Mouse (Mus musculus): ENCODE data around the gene Mrps31. TPM values are rescaled to one million over a fixed set of nuclear protein-coding genes. Genes with fewer than 3 reads are reported as not detected.

Mrps31 gene
- 38.9 and 39.4 TPM in 2 replicates for polyA plus RNA-seq (2016; fragmentation: Nextera tagmentation; extraction: Ambion mirVana)

DNA sequence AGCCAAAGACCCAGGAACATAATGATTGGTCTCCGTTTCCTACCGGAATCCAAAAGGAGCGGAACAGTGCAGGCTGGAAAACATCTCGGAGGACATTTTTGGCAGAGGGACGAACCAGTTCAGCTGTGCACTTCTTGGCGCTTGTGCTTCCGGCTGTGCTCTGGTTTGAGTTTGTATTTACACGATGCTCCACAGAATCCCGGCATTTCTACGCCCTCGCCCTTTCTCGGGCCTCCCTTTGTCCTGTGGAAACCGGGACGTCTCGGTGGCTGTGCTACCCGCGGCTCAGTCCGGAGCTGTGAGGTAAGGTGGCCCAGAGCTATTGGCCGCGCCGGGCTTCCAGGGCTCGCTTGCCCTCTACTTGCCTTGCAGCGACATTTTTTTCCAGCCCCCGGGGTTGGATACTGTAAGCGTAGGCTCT lies at the start of gene Mrps31:
Mrps31 (plus strand) TSS at position 80 of the 421 bp plus-strand sequence.
- peaks cover 5% of the 10 kb centered on the region; the same call in 1 of the 2 replicates for H3K36me3 ChIP-seq (replicated peaks)
- WGBS: under 1% methylated on average over 25 of the region's 25 CpGs
- H3K4me1 ChIP-seq: peaks cover 10% of the 10 kb centered on the region
- no peaks in the 10 kb centered on the region for H3K27me3 ChIP-seq
- H3K27ac ChIP-seq: peak within 1 kb of the TSS; percentile 72
- H3K4me2 ChIP-seq: peak within 1 kb of the TSS; percentile 85
- H3K9ac ChIP-seq: peak within 1 kb of the TSS; percentile 78
- H3K9me3 ChIP-seq: no peaks in the 10 kb centered on the region
- H3K4me3 ChIP-seq (replicated peaks): peak within 1 kb of the TSS; percentile 65
- ATAC-seq (ENCODE audit: low FRiP score): peak; percentile 94

DNA sequence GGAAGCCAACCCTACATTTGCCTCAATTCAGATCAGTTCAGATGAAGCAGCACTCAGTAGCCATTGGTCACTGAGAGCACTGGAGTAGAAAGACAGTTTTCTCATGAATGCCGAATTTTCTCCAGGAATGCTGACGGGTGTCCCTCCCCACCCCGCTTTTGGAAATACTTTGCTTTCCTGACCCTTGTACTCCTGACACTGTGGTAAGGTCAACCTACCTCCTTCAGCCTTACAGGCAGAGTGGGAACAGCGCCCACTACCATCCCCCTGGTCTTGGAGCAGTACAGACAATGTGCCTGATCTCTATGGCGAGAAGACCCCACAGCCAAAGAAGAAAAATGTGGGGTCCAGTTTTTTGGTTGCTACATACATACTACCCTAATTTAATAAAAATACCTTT lies 34.9 kb upstream of the Mrps31 start:
- Histone ChIP-seq H3K36me3 (replicated peaks) (peaks cover 3% of the 10 kb centered on the region), H3K27ac (no peak overlapping the region), H3K4me2 (no peak overlapping the region), H3K9me3 (no peaks in the 10 kb centered on the region), H3K9ac (no peak overlapping the region), H3K4me3 (replicated peaks) (no peak overlapping the region), H3K27me3 (no peaks in the 10 kb centered on the region), H3K4me1 (no peaks in the 10 kb centered on the region)
- no peak for ATAC-seq (ENCODE audit: low FRiP score)
- WGBS: 93% methylated on average over 5 of the region's 5 CpGs

DNA sequence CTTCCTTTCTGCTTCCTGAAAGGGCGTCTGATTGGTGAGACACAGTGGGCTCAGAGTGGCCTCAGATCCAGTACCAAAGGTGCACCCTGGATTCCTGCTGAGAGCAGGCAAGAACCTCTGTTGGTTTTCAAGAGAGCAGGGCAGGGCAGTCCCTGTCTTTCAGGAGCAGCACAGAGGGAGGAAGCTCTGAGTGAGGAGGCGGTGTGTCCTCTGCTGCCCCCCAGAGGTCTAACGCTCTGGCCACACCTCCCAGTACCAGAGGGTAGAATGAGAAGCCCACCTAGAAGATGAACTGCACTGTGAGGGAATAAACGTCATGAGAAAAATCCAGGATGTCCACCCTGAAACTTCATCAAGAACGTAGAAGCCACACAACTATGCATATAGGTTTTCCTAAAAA lies 34.3 kb upstream of the Mrps31 start:
- Histone ChIP-seq H3K4me2 (no peak overlapping the region), H3K9ac (no peak overlapping the region), H3K9me3 (no peaks in the 10 kb centered on the region), H3K36me3 (replicated peaks) (peaks cover 8% of the 10 kb centered on the region), H3K4me1 (no peaks in the 10 kb centered on the region), H3K27ac (no peak overlapping the region), H3K27me3 (no peaks in the 10 kb centered on the region), H3K4me3 (replicated peaks) (no peak overlapping the region)
- 45% methylated on average over 5 of the region's 5 CpGs for WGBS
- ATAC-seq (ENCODE audit: low FRiP score): peak; percentile 77; the same call in 1 of the 2 replicates

DNA sequence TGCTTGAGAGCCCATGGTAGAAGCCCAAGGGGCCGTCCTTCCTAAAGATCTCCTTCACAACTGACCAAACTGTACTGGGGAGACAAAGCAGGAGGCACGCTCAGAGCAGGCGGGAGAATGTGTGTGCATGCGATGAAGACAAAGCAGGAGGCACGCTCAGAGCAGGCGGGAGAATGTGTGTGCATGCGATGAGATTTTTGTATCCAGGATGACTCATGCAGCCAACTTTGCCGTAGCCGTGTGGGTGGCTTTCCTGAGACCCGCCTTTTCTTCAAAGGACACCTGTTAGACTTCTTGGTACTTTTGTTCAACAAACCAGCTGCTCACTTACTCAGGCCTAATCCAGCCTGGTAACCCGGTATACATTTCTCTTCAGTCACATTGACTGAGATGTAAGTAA lies 30.2 kb upstream of the Mrps31 start:
- peaks cover 14% of the 10 kb centered on the region for H3K36me3 ChIP-seq (replicated peaks)
- H3K9ac ChIP-seq: no peak overlapping the region

DNA sequence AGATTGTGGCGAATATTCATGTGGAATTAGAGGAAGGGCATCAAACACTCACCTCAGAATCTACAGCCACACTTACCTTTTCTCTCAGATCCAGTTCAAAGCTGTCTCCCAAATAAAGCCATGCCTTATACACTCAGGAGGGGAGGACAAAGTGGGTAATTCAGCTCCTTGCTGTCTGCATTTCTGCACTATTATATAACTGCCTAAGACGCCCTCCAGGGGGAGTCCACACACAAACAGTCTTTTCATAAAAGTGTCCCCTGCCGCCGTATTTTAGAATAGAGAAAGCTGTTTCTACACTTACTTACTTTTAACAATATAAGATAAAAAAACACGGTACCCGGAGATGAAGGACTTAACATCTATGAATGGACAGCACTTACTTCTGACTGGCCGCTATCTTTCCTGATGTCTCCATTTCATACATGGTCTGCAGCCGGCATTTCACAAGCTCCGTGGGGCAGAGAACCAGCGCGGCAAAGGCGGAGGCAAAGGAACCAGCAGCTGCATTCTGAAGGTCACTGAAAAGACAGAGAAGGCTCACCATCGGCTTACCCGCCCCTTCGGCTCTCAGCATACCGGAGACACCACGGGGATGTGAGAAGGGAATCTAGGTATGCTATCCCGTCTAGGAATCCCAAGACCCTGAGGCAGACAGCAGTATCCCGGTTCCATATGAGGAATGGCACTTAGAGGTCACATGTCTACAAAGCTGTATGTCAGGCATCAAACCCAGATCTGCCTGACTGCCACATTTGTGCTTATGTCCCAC lies 28.2 kb upstream of the Mrps31 start:
- Histone ChIP-seq H3K4me2 (no peak overlapping the region), H3K27ac (no peak overlapping the region), H3K4me3 (replicated peaks) (no peak overlapping the region), H3K36me3 (replicated peaks) (peaks cover 20% of the 10 kb centered on the region), H3K4me1 (no peaks in the 10 kb centered on the region), H3K9me3 (no peaks in the 10 kb centered on the region), H3K9ac (no peak overlapping the region), H3K27me3 (no peaks in the 10 kb centered on the region)
- no peak for ATAC-seq (ENCODE audit: low FRiP score)
- 80% methylated on average over 19 of the region's 19 CpGs for WGBS

More for the DNA sequence above, 30.2 kb upstream of the Mrps31 start:
- H3K4me2 ChIP-seq: no peak overlapping the region
- no peak for ATAC-seq (ENCODE audit: low FRiP score)
- 95% methylated on average over 11 of the region's 11 CpGs for WGBS
- H3K27ac ChIP-seq: no peak overlapping the region
- H3K4me3 ChIP-seq (replicated peaks): no peak overlapping the region
- no peaks in the 10 kb centered on the region for H3K9me3 ChIP-seq
- no peaks in the 10 kb centered on the region for H3K4me1 ChIP-seq
- H3K27me3 ChIP-seq: no peaks in the 10 kb centered on the region

DNA sequence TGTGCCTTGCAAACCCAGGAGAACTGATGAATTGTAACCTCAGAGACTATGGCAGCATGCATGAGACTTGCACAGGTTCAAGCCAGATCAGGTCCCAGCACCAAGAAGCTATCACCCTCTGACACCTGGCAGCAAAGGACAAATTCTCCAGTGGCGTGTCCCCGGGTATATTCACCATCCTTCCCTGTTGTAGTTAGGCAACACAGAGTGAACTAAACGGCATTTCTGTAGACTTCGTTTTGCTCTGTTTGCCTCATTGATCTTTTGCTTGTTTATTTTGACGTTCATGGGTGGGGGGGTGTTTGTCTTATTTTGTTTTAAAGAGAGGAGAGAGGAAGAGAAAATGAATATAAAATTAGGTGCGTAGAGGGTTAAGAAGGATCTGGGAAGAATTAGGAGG lies 26.0 kb upstream of the Mrps31 start:
- no peaks in the 10 kb centered on the region for H3K9me3 ChIP-seq
- 96% methylated on average over 6 of the region's 6 CpGs for WGBS
- H3K27me3 ChIP-seq: no peaks in the 10 kb centered on the region
- H3K4me2 ChIP-seq: no peak overlapping the region
- no peak for ATAC-seq (ENCODE audit: low FRiP score)
- no peaks in the 10 kb centered on the region for H3K4me1 ChIP-seq
- no peak overlapping the region for H3K27ac ChIP-seq
- H3K4me3 ChIP-seq (replicated peaks): no peak overlapping the region
- no peak overlapping the region for H3K9ac ChIP-seq
- H3K36me3 ChIP-seq (replicated peaks): peaks cover 35% of the 10 kb centered on the region

DNA sequence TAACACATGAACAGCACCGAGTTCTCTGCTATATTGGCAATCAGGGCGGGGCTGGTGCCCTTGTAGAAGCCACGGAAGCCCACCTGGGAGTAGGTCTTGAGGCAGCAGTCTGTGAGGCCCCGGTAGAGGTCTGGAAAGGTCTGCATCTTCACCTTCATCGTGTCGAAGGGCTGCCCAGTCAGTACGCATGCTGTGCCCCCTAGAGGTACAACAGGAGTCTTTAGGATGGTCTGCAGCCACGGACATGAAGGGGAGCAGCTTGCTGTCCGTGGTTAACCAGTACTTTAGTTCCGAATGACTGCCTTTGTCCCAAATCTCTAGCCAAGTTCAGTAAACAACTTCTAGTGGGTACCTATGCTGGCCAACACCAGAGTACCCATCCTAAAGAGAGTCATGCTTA lies 21.3 kb upstream of the Mrps31 start:
- H3K4me1 ChIP-seq: no peaks in the 10 kb centered on the region
- no peak overlapping the region for H3K4me3 ChIP-seq (replicated peaks)
- no peak for ATAC-seq (ENCODE audit: low FRiP score)
- H3K9ac ChIP-seq: no peak overlapping the region
- no peak overlapping the region for H3K27ac ChIP-seq
- H3K4me2 ChIP-seq: no peak overlapping the region
- H3K27me3 ChIP-seq: no peaks in the 10 kb centered on the region
- peaks cover 20% of the 10 kb centered on the region for H3K36me3 ChIP-seq (replicated peaks)
- no peaks in the 10 kb centered on the region for H3K9me3 ChIP-seq
- WGBS: 79% methylated on average over 10 of the region's 10 CpGs

DNA sequence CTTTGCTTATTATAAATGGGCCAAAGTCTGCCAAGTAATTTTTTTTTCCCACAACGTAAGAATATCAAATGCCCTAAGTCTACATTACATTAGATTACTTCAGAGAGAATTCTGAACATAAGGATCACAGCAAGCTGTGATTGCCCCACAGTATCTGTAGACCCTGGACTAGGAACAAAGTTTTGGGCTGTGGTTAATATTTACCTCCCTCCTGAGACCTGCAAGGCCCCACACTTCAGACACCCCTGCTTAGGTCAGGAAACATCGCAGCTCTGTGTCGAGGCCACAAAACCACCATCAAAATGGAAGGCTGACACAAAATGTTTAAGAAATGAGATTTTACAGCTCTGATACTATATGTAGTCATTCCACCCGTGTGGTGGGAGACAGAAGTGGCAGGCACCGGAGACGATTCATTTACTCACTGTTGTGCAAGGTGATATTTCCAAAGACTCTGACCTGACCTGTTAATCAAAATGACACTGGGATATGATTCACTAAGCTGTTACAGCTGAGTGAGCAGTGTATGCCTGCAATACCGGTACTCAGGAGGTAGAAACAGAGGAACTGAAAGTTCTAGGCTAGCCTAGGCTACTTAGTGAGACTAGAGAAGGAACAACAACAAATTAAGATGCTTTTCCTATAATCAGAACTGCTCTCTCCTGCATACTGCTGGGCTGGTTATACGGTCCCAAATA lies 20.2 kb upstream of the Mrps31 start:
- Histone ChIP-seq H3K27me3 (no peaks in the 10 kb centered on the region), H3K36me3 (replicated peaks) (peaks cover 20% of the 10 kb centered on the region), H3K9me3 (no peaks in the 10 kb centered on the region), H3K4me3 (replicated peaks) (no peak overlapping the region), H3K27ac (no peak overlapping the region), H3K9ac (no peak overlapping the region), H3K4me1 (no peaks in the 10 kb centered on the region), H3K4me2 (no peak overlapping the region)
- WGBS: 92% methylated on average over 8 of the region's 8 CpGs
- ATAC-seq (ENCODE audit: low FRiP score): no peak

DNA sequence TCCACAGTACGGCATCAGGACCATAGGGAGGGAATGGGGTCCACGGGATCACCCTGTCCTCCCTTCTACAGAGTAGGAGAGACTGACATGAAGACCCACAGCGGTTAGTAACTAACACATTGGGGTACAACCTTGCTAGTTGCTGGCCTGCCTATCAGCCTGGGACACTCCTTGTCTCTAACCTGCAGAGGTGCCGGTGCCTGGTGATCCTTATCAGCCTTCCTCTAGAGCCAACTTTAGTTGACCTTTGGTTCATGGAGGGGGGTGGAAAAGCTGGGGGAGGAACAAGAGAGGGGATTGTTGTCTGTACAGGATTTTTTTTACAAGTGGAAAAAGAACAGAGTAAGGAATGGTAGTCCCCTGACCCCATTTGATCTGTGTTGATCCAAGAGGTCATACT lies 16.7 kb upstream of the Mrps31 start:
- no peak overlapping the region for H3K27ac ChIP-seq
- H3K27me3 ChIP-seq: peaks cover 3% of the 10 kb centered on the region; the same call in 1 of the 2 replicates
- no peak overlapping the region for H3K4me2 ChIP-seq
- H3K9me3 ChIP-seq: no peaks in the 10 kb centered on the region
- H3K36me3 ChIP-seq (replicated peaks): no peaks in the 10 kb centered on the region; the same call in 1 of the 2 replicates
- H3K9ac ChIP-seq: no peak overlapping the region
- WGBS: 88% methylated on average over 4 of the region's 4 CpGs
- H3K4me1 ChIP-seq: peaks cover 13% of the 10 kb centered on the region
- no peak for ATAC-seq (ENCODE audit: low FRiP score)
- no peak overlapping the region for H3K4me3 ChIP-seq (replicated peaks)

DNA sequence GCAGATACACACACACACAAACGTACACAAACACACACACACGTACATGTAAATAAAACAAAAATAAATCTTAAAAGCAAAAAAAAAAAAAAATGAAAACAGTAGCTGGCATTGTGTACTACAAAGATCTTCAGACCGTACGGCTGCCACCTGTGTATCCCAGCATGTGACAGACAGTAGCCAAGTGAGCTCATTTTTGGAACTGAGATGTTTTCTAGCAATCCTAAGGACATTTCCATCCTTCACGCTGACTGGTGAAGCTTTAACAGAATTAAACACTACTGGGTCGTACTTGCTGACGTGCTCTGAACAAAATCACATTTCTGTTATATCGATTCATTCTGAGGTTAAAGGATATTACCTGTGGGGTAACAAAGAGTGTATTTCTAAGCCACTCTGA lies 15.9 kb upstream of the Mrps31 start:
- Histone ChIP-seq H3K4me1 (peaks cover 13% of the 10 kb centered on the region), H3K36me3 (replicated peaks) (no peaks in the 10 kb centered on the region; the same call in 1 of the 2 replicates), H3K4me2 (no peak overlapping the region), H3K9me3 (no peaks in the 10 kb centered on the region), H3K27ac (no peak overlapping the region), H3K4me3 (replicated peaks) (no peak overlapping the region), H3K27me3 (peaks cover 3% of the 10 kb centered on the region; the same call in 1 of the 2 replicates), H3K9ac (no peak overlapping the region)
- no peak for ATAC-seq (ENCODE audit: low FRiP score)
- WGBS: 93% methylated on average over 8 of the region's 8 CpGs

DNA sequence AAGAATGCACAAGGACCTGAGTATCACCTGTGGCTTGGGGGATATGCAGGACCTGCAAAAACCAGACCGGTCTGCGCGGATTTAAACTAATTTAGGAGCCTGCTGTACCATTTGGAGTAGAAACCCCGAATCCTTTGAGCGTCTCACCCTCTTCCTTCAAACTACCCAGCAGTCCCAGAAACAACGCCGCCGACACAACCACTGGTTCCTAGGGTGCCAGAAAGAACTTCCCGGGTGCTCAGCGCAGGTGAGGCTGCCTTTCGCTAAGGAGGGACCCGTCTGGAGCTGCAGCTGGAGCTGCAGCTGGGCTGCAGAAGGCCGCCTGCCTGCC lies 13.4 kb upstream of the Mrps31 start:
- Histone ChIP-seq H3K4me2 (peak overlapping the region; percentile 81), H3K36me3 (replicated peaks) (no peaks in the 10 kb centered on the region), H3K9ac (peak overlapping the region; percentile 73), H3K4me1 (peaks cover 13% of the 10 kb centered on the region), H3K27me3 (peaks cover 3% of the 10 kb centered on the region; the same call in 1 of the 2 replicates), H3K27ac (peak overlapping the region; percentile 68; the same call in 1 of the 2 replicates), H3K9me3 (no peaks in the 10 kb centered on the region), H3K4me3 (replicated peaks) (peak overlapping the region; percentile 78)
- no peak; the same call in 1 of the 2 replicates for ATAC-seq (ENCODE audit: low FRiP score)
- WGBS: under 1% methylated on average over 13 of the region's 13 CpGs

DNA sequence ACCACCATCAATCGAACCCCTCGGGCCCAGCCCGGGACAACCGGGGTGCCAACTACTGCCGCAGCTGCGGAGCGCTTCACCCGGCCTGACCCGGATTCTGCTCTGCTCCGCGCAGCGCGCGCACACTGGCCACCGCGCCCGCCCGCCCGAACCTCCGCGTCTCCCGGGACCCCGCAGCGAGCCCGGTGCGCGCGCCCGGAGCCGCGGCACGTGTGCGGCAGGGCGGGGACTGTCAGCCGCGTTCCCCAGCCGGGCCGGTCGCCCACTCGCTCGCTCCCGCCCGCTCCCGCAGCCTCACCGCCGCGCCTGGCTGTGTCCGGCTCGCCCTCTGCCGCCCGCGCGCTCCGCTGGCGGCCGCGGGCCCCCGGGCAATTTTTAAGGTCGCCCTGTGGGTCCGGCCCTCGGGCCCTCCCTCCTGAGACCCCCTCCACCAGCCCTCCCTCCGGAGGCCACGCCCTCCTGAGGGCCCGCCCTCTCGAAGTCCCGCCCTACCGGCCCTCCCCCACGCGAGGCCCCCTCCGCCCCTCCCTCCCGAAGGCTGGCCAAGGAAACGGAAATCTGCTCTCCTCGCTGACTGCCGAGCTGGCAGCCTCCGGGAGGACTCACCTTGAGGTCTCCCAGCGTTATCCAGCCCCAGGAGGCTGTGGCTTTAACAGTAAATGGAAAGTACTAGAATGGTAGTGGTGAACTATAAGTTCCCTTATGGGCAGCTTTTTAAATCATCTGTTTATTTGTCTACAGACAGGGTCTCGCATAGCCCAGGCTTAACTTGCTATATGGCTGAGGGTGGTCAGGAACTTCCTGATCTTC lies 12.8 kb upstream of the Mrps31 start, which contains the start of gene Slc25a15:
Slc25a15 (minus strand) TSS at position 456 of the 810 bp plus-strand sequence.
- ATAC-seq (ENCODE audit: low FRiP score): peak; percentile 93
- H3K9me3 ChIP-seq: no peaks in the 10 kb centered on the region
- H3K4me1 ChIP-seq: peaks cover 13% of the 10 kb centered on the region
- peak within 1 kb of the TSS; percentile 78 for H3K4me3 ChIP-seq (replicated peaks)
- peaks cover 3% of the 10 kb centered on the region; the same call in 1 of the 2 replicates for H3K27me3 ChIP-seq
- no peaks in the 10 kb centered on the region for H3K36me3 ChIP-seq (replicated peaks)
- WGBS: under 1% methylated on average over 69 of the region's 77 CpGs
- H3K4me2 ChIP-seq: peak within 1 kb of the TSS; percentile 81
- H3K9ac ChIP-seq: peak within 1 kb of the TSS; percentile 73
- peak within 1 kb of the TSS; percentile 68 for H3K27ac ChIP-seq
